Mouse (Mus musculus) liver, adult 2 months (tissue): ENCODE results near the gene Csmd2. TPM values are rescaled to one million over a fixed set of nuclear protein-coding genes. Genes with fewer than 3 reads are reported as not detected.

Experiments
- DNase-seq: peaks from one replicate; pipeline ENCODE4 v3.0.0-alpha.2; 2011; ENCODE audit warnings: low read depth, low spot score; ENCODE audit errors: extremely low read depth
- H3K27ac ChIP-seq: fragments of 200-500 bp; replicated peaks from 2 replicates; pipeline ENCODE4 v1.5.1; 2012; ENCODE audit warnings: low read depth, mild to moderate bottlenecking, control low read depth, inconsistent platforms, low read length; ENCODE audit not compliant: insufficient read depth
- H3K27me3 ChIP-seq: fragments of 200-500 bp; 2 replicates; pipeline ENCODE4 v1.6.1; 2012; ENCODE audit warnings: mild to moderate bottlenecking, moderate library complexity, low read length, inconsistent platforms; ENCODE audit not compliant: control insufficient read depth, insufficient read depth
- H3K36me3 ChIP-seq: fragments of 200-500 bp; 2 replicates; pipeline ENCODE4 v1.6.1; 2012; ENCODE audit warnings: low read length, inconsistent platforms; ENCODE audit not compliant: control insufficient read depth, insufficient read depth
- H3K4me1 ChIP-seq: fragments of 200-500 bp; 2 replicates; pipeline ENCODE4 v1.6.1; 2011; ENCODE audit warnings: low read length; ENCODE audit not compliant: control insufficient read depth, insufficient read depth
- H3K4me3 ChIP-seq: fragments of 200-500 bp; 2 replicates; pipeline ENCODE4 v1.5.1; 2011; ENCODE audit warnings: low read depth, mild to moderate bottlenecking, control low read depth, low read length, moderate library complexity; ENCODE audit not compliant: insufficient read depth
- H3K79me2 ChIP-seq: fragments of 200-500 bp; 2 replicates; pipeline ENCODE4 v1.6.1; 2012; ENCODE audit warnings: inconsistent platforms, mild to moderate bottlenecking, low read length, moderate library complexity; ENCODE audit not compliant: control insufficient read depth, insufficient read depth
- H3K9ac ChIP-seq: fragments of 200-500 bp; 2 replicates; pipeline ENCODE4 v1.6.1; 2012; ENCODE audit warnings: low read depth, mild to moderate bottlenecking, control low read depth, inconsistent platforms, low read length
- CTCF ChIP-seq: fragments of 200-500 bp; IDR thresholded peaks from 2 replicates; pipeline ENCODE4 v1.5.1; 2011; ENCODE audit warnings: low read depth, low read length, control low read depth
- POLR2A ChIP-seq: fragments of 200-500 bp; IDR thresholded peaks from 2 replicates; pipeline ENCODE4 v1.6.1; 2011; ENCODE audit warnings: low read length, control low read depth; ENCODE audit not compliant: insufficient read depth; ENCODE audit errors: extremely low read depth
- WGBS: fragments of 180-500 bp; shearing (Covaris S2); methylation state at CpG from one replicate; pipeline ENCODE4 v1.1.7; 2018; 5-methylcytosine and 5-hydroxymethylcytosine counted together
- polyA plus RNA-seq: library from polyadenylated mRNA; depleted of rRNA; stranded (reverse); fragments of >200 nt; gene quantifications from 2 replicates; pipeline ENCODE4 v1.2.3, GENCODE M21; 2012
- total RNA-seq: library from RNA; depleted of rRNA; stranded (reverse); fragments of >200 nt; gene quantifications from 2 replicates; pipeline ENCODE4 v1.2.3, GENCODE M21; 2014

The Csmd2 gene
- total and polyA plus RNA-seq, 2 experiments, result not detected

GRCm38 (mm10) chr4:128468040-128468439, 480.4 kb downstream of the Csmd2 start:
- no peak overlapping the region for H3K27ac ChIP-seq
- TF ChIP-seq POLR2A (no peak), CTCF (no peak)
- H3K4me3 ChIP-seq, result no peak overlapping the region
- H3K9ac ChIP-seq, result no peak overlapping the region
- no peaks in the 10 kb centered on the region for H3K27me3 ChIP-seq
- no peaks in the 10 kb centered on the region for H3K36me3 ChIP-seq
- no peaks in the 10 kb centered on the region for H3K4me1 ChIP-seq
- no peak for DNase-seq
- WGBS, result 91% methylated on average over 1 of the region's 1 CpGs
- H3K79me2 ChIP-seq, result no peaks in the 10 kb centered on the region

GRCm38 (mm10) chr4:128476249-128476648, 488.6 kb downstream of the Csmd2 start:
- Histone ChIP-seq H3K79me2 (no peaks in the 10 kb centered on the region), H3K4me3 (no peak overlapping the region), H3K4me1 (no peaks in the 10 kb centered on the region), H3K36me3 (no peaks in the 10 kb centered on the region), H3K27ac (no peak overlapping the region), H3K9ac (no peak overlapping the region), H3K27me3 (no peaks in the 10 kb centered on the region)
- no peak for TF ChIP-seq POLR2A
- no peak for DNase-seq
- WGBS, result 86% methylated on average over 5 of the region's 5 CpGs

GRCm38 (mm10) chr4:128483891-128484290, 496.2 kb downstream of the Csmd2 start:
- no peak overlapping the region for H3K4me3 ChIP-seq
- 78% methylated on average over 7 of the region's 7 CpGs for WGBS
- no peaks in the 10 kb centered on the region for H3K79me2 ChIP-seq
- no peak overlapping the region for H3K9ac ChIP-seq
- DNase-seq, result no peak
- TF ChIP-seq POLR2A (no peak), CTCF (no peak)
- H3K36me3 ChIP-seq, result no peaks in the 10 kb centered on the region
- no peaks in the 10 kb centered on the region for H3K27me3 ChIP-seq
- H3K4me1 ChIP-seq, result no peaks in the 10 kb centered on the region
- no peak overlapping the region for H3K27ac ChIP-seq

GRCm38 (mm10) chr4:128484679-128485078, 497.0 kb downstream of the Csmd2 start:
- Histone ChIP-seq H3K79me2 (no peaks in the 10 kb centered on the region), H3K4me1 (no peaks in the 10 kb centered on the region), H3K27me3 (no peaks in the 10 kb centered on the region), H3K4me3 (no peak overlapping the region), H3K27ac (no peak overlapping the region), H3K9ac (no peak overlapping the region), H3K36me3 (no peaks in the 10 kb centered on the region)
- DNase-seq, result no peak
- 58% methylated on average over 2 of the region's 2 CpGs for WGBS
- no peak for TF ChIP-seq CTCF
- TF ChIP-seq POLR2A, result no peak

- H3K9ac ChIP-seq, result no peak overlapping the region
- no peaks in the 10 kb centered on the region for H3K79me2 ChIP-seq
- no peak overlapping the region for H3K27ac ChIP-seq
- no peaks in the 10 kb centered on the region for H3K4me1 ChIP-seq
- no peak overlapping the region for H3K4me3 ChIP-seq
- H3K27me3 ChIP-seq, result no peaks in the 10 kb centered on the region
- WGBS, result 74% methylated on average over 11 of the region's 11 CpGs
- H3K36me3 ChIP-seq, result no peaks in the 10 kb centered on the region
- no peak for TF ChIP-seq CTCF
- no peak for TF ChIP-seq POLR2A
- DNase-seq, result no peak
Observed at GRCm38 (mm10) chr4:128489521-128490100, 502.0 kb downstream of the Csmd2 start.

- TF ChIP-seq CTCF, result no peak
- Histone ChIP-seq H3K36me3 (no peaks in the 10 kb centered on the region), H3K27ac (no peak overlapping the region), H3K9ac (no peak overlapping the region), H3K4me3 (no peak overlapping the region), H3K27me3 (no peaks in the 10 kb centered on the region), H3K79me2 (no peaks in the 10 kb centered on the region), H3K4me1 (no peaks in the 10 kb centered on the region)
- DNase-seq, result no peak
- 76% methylated on average over 8 of the region's 8 CpGs for WGBS
Observed at GRCm38 (mm10) chr4:128492055-128492454, 504.4 kb downstream of the Csmd2 start.
